Mouse (Mus musculus): ENCODE data around the gene Pepd. TPM values are rescaled to one million over a fixed set of nuclear protein-coding genes. Genes with fewer than 3 reads are reported as not detected.

The Pepd gene
- total RNA-seq (2021): 10 to 100 TPM; 26.5 to 27.3 TPM
- long read RNA-seq, experiment 1, transcript Pepd-201 (15 exons, 1,881 nt): major isoform, 73 of 84 reads
- long read RNA-seq, experiment 1, partial matches to known transcripts: 4 of 84 reads
- long read RNA-seq, experiment 1, other reads (novel, unspliced or antisense): 5 of 84 reads
- long read RNA-seq, experiment 2, transcript Pepd-201 (15 exons, 1,881 nt): major isoform, 66 of 71 reads
- long read RNA-seq, experiment 2, partial matches to known transcripts: 3 of 71 reads
- long read RNA-seq, experiment 2, other reads (novel, unspliced or antisense): 1 of 71 reads

DNA sequence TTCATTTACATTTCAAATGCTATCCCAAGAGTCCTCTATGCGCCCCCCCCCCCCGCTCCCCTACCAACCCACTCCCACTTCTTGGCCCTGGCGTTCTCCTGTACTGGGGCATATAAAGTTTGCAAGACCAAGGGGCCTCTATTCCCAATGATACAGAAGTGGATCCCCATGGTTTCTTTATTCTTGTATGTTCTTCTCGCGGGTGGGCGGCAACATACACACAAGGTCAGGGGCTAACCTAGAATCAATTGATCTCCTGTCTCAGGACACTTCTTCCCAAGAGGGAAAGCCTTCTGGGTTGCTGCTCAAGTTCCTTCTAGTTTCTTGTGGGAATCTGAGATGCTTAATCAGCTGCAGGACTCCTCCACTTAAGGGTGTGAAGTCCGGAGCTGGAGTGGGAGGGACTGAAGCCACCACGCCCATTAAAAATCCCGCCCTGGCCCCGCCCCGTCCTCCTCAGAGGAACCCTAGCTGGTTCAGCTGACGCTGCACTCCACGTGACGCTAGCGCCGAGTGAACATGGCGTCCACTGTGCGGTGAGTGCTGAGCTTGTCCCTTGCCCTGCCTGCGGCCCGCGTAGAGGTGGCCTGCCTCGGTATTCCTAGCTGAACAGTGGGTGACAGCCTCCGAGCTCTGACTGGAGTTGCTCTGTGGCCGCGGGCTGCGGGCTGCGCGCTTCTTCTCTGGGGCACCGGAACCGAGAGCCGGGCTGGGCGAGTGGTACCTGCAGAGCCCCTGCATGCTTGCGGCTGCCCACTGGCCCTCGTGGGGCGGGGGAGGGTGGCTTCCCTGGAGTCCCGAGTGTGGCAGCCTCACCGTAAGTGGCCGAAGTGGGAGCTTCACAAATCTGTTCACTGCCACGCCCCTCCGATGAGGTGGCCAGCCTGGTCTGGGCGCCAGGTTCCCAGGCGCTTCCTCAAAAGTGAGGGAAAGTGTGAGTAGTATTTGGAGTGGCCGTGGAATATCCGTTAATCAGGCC lies at the start of gene Pepd:
Gene Pepd (plus strand): TSS at position 461 of the 979 bp plus-strand sequence.
- DNase-seq (ENCODE audit: low spot score): peak; percentile 84

DNA sequence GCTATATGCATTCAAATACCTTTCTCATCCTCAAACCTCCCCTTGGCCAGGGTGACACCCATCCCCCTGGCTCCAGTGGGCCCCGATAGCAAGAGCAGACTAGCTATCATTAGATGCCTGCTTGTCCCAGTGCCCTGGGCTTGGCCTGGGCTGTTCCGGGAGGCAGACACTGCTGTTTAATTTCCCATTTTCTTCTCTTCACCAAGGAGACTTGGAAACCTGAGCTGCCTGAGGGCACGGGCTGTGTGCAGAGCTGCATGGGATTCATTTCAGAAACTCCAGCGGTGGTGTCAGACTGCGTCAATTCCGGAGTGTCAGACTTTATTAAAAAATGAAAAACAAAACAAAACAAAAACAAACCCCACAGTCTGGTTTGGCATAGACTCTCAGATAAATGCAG lies 44.9 kb upstream of the Pepd start:
- no peak for DNase-seq (ENCODE audit: low spot score)

DNA sequence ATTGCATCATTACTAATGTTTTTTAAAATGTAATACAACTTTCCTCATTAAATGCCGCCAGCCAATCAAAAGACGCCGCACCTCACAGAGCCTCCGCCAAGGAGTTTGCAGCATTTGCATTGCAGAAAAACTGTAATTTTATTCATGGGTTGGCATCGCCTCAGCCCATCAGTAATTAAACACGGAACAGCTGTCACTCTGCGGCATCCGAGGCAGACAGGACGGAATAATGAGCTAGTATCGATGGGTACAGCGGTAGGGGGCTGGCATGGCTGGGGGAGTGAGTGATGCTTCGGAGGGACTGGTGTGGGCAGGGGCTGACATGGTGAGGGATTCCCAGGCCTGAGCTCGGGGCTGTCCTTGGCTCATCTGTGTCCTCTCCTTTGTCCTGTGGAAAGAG lies 42.5 kb upstream of the Pepd start:
- no peak for DNase-seq (ENCODE audit: low spot score)

DNA sequence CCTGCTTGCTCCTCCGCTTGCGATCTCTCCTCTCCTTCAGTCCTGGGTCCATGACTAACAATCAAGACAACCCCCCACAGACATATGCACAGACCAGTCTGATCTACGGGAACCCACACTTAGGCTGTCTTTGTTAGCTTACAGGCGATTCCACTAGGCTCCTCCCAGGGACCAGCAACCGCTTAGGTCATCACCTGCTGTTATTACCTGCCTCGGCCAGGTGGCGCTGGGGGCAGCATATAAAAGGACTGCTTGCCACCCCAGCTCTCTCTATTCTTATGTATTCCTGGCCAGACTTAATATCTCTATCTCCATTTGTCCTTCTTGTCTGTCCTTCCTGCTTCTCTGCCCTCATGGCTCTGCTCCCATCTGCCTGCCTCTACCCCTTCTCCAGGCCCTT lies 35.4 kb upstream of the Pepd start:
- no peak for DNase-seq (ENCODE audit: low spot score)

DNA sequence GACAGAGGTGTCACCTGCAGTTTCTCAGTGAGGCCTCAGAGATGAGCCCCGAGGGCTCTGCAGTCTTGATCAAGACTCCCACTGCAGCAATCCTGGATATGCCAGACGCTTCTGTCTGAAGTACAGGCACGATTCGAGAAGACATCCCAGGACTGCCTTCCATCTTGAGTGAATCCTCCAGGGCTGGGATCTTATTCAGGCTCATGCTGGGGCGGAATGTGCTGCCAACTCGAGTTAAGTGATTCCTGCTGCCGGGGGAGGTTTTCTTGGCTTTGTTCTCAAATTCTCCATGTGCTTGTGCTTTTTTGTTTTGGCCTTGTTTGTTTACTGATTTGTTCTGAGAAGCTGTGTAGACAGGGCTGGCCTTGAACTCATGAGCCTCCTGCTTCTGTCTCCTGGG lies 34.4 kb upstream of the Pepd start:
- DNase-seq (ENCODE audit: low spot score): peak; percentile 15

DNA sequence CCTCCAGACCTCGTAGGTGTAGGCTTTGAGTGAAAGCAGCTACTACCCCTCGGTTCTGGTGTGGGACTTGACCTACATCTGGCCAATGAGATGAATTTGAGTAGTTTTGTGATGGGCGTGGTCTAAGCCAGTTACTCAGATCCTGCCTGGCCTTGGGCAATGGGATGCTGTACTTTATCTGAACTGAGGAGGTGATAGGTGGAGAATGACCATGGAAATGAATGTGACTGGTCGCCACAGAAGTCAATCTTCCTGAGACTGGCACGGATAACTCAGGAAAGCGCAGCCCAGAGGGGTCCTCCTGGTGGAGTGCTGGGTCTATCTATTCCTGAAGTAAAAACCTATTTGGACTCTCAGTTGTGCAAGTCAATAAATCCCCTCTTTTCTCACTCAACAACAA lies 23.7 kb upstream of the Pepd start:
- DNase-seq (ENCODE audit: low spot score): no peak

DNA sequence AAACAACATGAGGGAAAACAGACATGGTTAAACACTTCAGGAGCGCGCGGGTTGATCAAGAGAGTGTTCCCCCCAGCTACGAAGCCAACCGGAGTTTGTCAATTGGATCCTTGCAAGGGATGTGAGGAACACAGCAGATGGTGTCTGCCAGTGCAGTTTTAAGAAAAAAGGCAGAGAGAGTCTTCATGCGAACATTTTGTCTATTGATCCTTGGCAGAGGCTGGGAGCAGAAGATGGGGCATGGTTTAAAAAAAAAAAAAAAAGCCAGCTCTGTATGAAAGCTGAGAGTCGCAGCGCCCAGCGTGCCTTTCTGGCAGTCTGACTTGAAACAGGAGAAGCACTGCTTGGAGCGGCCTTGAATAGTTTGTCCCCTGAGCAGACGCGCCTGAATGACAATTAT lies 23.3 kb upstream of the Pepd start:
- no peak for DNase-seq (ENCODE audit: low spot score)

DNA sequence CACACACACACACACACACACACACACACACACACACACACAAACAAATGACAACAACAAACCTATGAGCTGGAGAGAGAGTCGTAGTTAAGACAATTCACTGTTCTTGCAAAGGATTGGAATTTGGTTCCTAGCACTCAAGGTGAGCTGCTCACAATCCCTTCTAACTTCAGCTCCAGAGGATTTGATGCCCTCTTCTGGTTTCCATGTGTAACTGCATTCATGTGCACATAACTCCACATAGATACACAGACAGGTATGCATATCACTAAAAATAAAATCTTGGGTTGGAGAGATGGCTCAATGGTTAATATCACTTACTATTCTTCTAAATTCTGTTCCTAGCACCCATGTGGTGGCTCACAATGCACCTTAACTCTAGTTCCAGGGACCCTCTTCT lies 19.3 kb upstream of the Pepd start:
- no peak for DNase-seq (ENCODE audit: low spot score)

DNA sequence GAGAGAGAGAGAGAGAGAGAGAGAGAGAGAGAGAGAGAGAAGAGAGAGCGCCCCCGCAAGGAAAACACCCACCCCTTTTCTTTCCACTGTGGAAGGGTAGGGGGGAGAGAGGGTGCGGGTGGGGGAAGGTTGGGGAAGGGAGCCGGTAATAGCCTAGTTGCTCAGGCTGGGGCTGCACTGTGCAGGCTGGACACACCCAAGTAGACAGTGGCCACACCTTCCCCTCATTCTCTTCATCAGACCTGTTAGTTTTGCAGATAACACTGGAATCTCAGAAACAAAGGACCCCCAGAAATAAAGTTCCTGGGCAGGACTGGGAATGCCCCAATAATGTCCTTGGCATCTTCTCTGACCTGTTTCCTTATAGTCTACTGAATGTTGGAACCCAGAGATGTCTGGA lies 15.7 kb upstream of the Pepd start:
- no peak for DNase-seq (ENCODE audit: low spot score)

DNA sequence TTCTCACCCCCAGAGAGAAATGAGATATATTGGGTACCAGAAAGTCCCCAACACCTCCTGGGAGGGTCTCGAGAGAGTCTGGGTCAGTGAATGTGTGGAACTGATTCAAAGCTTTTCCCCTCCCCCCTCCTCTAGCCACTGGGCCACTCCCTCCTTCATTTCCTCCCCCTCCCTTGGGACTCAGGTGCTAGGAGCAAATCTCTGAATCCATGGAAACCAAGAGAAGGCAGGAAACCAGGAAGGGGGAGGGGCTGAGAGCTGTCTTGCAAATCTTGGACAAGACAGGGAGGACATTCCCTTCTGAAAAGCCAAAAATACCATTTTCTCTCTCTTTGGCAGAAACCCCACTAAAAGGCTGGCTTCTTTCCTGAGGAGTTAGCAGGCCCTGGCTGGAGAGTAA lies 15.1 kb upstream of the Pepd start:
- DNase-seq (ENCODE audit: low spot score): peak; percentile 5

DNA sequence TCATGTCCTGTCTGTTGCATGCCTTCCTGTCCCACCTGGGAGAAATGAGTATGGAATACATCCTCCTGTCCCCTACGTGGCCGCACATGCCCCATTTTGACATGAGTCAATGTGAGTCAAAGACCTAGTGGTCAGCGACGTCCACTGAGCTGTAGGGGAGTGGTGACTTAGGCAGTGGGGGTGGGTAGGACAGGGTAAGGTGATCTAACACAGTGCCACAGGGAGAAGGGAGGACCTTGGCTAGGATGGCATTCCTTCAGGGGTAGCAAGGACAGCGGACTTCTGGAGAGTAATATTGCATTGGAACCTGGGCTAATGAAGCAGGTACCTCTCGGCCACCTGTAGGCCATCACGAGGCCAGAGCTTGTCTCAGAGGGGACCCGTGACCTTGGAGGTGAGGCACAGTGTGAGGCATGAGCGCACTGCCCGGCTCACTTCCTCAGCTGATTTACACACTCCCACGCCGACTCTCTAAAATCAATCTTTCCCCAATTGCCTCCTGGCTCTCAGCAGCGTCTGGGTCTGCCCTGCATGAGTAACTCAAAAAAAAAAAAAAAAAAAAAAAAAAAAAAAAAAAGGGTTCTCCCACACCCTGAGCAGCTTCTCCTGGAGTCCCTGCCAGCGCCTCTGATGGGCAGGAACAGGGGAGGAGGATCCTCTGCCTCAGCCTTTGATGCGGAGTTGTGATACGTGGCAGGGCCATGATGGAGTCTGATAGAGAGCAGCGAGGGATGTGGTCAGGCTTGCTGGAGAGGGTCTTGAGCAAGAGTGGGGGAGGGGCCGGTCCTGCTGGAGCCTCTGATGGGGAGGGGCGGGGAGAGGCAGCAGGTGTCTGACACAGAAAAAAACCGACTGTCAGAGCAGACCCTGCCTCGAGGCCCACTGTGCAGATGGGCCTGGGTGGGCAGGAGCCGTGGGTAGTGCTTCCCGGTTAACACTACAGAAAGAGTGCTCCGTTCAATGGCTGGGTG lies 1.8 kb upstream of the Pepd start:
- DNase-seq (ENCODE audit: low spot score): no peak

DNA sequence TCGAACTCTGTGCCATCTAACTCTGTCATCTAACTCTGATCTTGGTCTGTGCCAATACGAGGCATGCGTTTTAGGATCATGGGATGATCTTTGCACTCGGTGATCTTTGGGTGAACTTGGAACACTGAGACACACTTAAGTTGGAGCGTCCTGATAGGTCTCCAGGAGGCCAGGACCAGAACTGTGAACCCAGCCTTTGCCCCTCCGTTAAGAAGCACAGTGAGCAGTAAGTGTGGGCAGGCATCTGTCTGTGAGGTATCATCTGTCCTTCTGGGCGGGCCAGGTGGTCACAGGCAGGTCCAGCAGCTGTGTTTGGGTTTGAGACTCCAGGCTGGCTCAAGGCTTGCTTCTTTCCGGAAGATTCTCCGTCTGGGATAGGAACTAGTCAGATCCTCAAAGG lies 1.8 kb downstream of the Pepd start:
- DNase-seq (ENCODE audit: low spot score): no peak

DNA sequence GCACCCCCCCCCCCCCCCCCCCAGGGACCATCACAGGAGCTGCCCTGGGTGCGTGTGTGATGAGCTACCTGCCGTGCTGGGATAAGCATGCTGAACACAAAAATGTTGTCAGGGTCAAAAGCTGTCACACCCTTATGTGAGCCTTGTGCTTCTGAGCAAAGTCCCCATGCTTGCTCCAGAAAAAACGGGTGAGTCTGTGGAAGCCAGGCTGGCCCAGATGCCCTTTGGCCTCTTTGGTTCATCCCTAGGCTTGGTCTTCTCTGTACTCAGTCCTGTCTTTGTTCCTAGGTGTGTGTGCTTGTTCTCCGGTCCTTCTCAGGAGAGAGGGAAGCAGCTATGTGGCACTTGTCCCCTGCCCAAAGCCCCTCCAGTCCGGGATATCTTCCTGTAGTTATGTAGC lies 3.4 kb downstream of the Pepd start:
- no peak for DNase-seq (ENCODE audit: low spot score)

DNA sequence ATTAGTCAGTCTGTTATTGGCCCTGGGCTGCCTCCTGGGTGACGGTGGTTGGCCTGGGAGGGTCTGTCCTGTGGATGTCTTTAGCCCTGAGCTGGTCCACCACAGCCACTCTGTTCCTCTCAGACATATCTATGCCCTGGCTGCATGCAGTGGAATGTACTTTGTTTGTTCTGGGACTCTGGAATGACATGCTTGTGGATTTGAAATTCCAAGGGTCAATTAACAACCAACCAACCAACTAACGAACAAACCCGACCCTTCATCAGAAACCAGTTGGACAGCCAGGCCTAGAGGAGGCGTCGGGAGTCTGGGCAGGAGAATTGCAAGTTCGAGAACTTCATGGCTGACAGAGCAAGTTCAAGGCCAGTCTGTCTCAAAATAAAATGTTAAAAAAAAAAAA lies 5.4 kb downstream of the Pepd start:
- no peak for DNase-seq (ENCODE audit: low spot score)

DNA sequence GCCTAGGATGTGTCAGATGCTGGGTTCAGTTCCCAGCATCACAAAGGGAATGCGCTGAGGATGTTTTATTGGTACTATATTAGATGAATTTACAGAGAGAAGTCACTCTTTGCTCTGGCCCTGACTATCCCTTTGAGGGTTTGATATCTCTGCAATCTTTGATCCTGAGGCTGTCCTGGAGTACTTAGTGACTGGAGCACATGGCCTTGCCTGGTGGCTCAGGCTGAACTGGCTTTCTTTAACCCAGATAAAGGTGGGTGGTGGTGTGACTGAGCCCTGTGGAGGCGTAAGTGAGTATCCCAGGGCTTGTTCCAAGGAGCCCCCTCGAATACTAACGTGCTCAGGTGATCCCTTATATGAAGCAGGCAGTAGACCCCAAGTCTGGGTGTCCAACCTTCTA lies 5.8 kb downstream of the Pepd start:
- no peak for DNase-seq (ENCODE audit: low spot score)

DNA sequence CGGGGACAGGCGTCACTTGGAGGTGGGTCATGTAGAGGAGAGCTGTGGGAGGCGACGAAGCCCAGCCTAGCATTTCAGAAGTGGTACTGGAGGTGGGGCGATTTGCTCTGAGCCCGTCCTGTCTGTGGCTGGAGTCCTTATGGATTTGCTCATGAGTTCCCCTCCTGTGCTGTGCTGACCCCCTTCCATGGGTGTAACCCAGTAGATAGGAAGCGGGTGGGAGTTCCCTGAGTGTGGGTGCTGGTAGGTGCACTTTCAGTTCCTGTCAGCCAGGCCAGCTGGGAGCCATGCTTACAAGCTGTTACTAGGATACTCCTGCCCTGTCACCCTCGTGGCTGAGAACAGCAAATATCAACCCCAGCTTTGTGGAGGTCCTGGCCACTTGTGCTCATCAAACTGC lies 6.2 kb downstream of the Pepd start:
- DNase-seq (ENCODE audit: low spot score): peak; percentile 15

DNA sequence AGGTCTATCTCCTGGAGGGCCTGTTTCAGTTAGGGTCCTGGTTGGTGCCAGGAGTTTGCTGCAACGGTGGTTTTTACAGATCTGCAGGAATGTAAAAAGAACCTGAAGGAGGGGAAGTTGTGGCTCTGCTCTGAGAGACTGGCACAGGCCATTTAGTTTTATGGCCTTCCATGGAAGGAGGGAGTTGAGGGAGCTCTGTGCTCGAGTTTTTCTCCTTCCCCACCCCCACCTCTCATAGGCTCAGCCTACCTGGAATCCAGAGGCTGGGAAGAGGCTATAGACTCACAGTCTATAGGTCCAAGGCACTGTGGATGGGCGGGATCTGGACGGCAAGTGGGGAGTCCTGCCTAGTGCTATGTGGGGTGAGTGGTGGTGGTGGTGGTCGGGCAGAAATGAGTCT lies 6.9 kb downstream of the Pepd start:
- DNase-seq (ENCODE audit: low spot score): no peak

DNA sequence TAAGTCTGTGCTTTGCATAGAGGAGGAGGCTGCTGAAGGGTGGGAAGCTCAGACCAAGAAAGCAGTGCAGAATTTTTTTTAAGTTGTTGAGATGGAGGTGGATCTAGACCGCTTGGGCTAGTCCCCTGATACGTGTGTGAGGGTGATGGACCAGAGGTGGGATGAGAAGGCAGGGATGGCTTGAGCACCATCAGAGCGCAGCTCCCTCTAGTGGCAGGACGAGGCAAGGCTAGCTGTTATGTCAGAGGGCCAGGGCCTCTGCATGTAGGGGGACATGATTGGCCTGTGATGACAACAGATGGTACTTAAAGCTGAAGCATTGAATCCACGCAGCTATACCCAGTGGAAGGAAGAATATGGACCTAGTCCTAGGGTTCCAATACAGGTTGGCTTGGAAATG lies 7.6 kb downstream of the Pepd start:
- DNase-seq (ENCODE audit: low spot score): peak; percentile 28

DNA sequence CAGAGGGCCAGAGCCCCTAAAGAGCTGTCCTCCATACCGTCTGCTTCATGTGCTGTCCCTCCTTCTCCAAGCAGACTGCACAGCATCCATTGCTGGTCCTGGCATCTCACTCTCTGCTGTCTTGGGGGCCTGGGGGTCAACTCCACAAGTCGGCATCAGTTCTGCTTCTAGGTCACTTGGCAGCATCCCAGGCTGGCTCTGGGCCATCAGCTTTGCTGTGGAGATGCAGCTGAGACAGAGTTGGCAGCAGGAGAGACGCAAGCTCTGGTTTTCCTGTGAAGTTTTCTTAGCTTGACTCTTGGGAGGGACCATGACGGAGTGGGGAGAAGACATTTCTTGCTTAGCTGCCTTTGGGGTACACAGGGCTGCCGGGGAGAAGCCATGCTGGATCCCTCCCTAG lies 13.0 kb downstream of the Pepd start:
- DNase-seq (ENCODE audit: low spot score): no peak

DNA sequence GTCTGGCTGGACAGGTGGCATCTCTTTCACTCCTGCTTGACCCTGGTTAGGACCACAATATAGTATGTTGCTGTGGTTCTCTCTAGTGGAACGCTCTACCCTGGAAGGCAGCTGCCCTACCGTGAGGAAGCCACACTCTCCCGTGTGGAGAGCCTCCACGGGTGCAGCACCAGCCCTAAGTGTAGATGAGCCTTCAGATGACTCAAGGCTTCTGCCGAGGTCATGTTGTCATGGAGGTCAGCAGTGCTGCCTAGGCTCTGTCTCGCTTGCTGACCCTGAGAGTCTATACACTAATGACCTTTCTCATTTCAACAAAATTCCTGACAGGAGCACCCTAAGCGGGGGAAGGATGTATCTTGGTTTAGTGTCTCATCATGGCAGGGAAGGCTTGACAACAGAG lies 13.8 kb downstream of the Pepd start:
- DNase-seq (ENCODE audit: low spot score): no peak

DNA sequence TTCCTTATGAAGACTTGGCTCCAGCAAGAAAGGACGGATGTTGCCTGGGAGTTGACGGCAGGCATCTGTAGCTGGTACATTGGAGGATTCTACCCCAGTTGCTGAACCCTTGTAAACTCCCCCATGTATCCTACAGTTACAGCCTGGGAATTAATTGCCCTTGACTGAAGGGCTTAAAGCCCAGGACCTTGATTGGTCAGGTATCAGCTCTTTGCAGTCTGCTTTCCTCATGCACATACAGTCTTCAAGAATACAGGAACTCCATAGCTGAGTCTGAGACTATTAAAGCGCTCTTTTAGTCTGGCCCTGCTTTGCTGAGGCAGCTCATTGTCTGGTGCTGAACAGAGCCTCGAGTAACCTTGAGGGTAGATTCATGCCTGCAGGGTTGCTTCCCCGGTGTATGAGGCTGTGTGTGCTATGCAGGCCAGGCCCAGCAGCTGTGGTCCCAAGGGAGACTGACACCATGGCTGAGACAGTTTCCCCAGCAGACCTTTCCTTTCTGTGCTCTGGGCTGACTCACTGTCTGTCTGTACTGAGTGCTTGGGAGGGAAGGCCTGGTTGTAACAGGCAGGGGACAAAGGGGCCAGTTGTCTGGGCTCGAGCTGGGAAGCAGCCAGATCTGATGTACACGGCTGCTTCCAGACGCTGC lies 17.6 kb downstream of the Pepd start:
- peak; percentile 46 for DNase-seq (ENCODE audit: low spot score)
